In genomic region chr17:24549618-24550415, GRCm38 (mm10) we compare ENCODE assay signal across 8 mouse cellular contexts. TPM values are rescaled to one million over a fixed set of nuclear protein-coding genes. Genes with fewer than 3 reads are reported as not detected.
DNase-seq lines count a peak whose midpoint lies in the region; ATAC-seq lines count a peak whose summit lies in the region.

Gene Pkd1 (plus strand): TSS chr17:24549834.

- no peaks in the 10 kb centered on the region for H3K9me3 ChIP-seq in hindbrain, embryonic 15.5 days

- under 1% methylated on average over 66 of the region's 72 CpGs for WGBS in hindbrain, embryonic 15.5 days

- peak within 1 kb of the TSS; percentile 94 for H3K9ac ChIP-seq in hindbrain, embryonic 15.5 days

- peak within 1 kb of the TSS; percentile 95 for H3K27ac ChIP-seq in hindbrain, embryonic 15.5 days (replicated peaks)

- peak; percentile 95 for ATAC-seq in hindbrain, embryonic 15.5 days (ENCODE audit: low FRiP score, low read depth)

- peaks cover 36% of the 10 kb centered on the region for H3K4me1 ChIP-seq in hindbrain, embryonic 15.5 days (replicated peaks)

- H3K27me3 ChIP-seq in hindbrain, embryonic 15.5 days, result peaks cover 4% of the 10 kb centered on the region

- H3K4me3 ChIP-seq in hindbrain, embryonic 15.5 days, result peak within 1 kb of the TSS; percentile 56

- peak; percentile 100 for DNase-seq in T-cell, adult 2 months (ENCODE audit: low spot score)
- peak; percentile 96 to 98 for DNase-seq in cerebellum, postnatal 36 days
- DNase-seq in frontal cortex, postnatal 36 days (ENCODE audit: low spot score in 2 of 2), result peak; percentile 94 to 98
- DNase-seq in left cerebral cortex, adult 11 months (ENCODE audit: low spot score), result peak; percentile 99
- DNase-seq in lung, postnatal 4 days, result peak; percentile 100
- peak; percentile 98 for DNase-seq in retina, postnatal 7 days (ENCODE audit: low read depth, low spot score)
- DNase-seq in urinary bladder, adult 2 months (ENCODE audit: low spot score), result peak; percentile 97

- no peaks in the 10 kb centered on the region for H3K36me3 ChIP-seq in hindbrain, embryonic 15.5 days

- H3K4me2 ChIP-seq in hindbrain, embryonic 15.5 days, result peak within 1 kb of the TSS; percentile 73

RNA-seq across cellular contexts. Expression of gene Pkd1, which starts in this region (rescaled TPM):
- 22.6 and 30.3 TPM in 2 replicates for polyA plus RNA-seq in hindbrain, embryonic 15.5 days (2015; fragmentation: Nextera tagmentation; extraction: Ambion mirVana)
- polyA plus RNA-seq in urinary bladder, adult 2 months (2012; rRNA removed), result 69.8 and 84.0 TPM in 2 replicates

Comparison
In these comparisons a context has a peak if more than half of its experiments do, and no peak if none do; other contexts are left out.
1. Peak in every context shown above with its lines: DNase-seq, ATAC-seq, H3K4me3 ChIP-seq and H3K27ac ChIP-seq.